Mouse (Mus musculus) liver, postnatal 0 days (tissue): Measurements from ENCODE around the gene Pcdh9. TPM values are rescaled to one million over a fixed set of nuclear protein-coding genes. Genes with fewer than 3 reads are reported as not detected.
A peak's percentile ranks its signal among the peaks of the same experiment; 100 is the strongest.

Source experiments
- ATAC-seq: fragments of 200-750 bp; cut with Nextera tagmentation; 2 replicates; pipeline ENCODE4 v1.8.0; 2017; ENCODE audit warnings: mild to moderate bottlenecking, moderate library complexity
- DNase-seq: peaks from one replicate; pipeline ENCODE4 v3.0.0-alpha.2; 2016
- H3K27ac ChIP-seq: fragments of 300-500 bp; sonication (generic); 2 replicates; pipeline ENCODE4 v1.5.1; 2014; ENCODE audit warnings: antibody characterized with exemption, moderate library complexity, mild to moderate bottlenecking, low read depth
- H3K27me3 ChIP-seq: fragments of 300-500 bp; sonication (generic); 2 replicates; pipeline ENCODE4 v1.6.1; 2014; ENCODE audit warnings: low read length, control low read depth, mixed read lengths; ENCODE audit not compliant: insufficient read depth
- H3K36me3 ChIP-seq: fragments of 300-500 bp; sonication (generic); replicated peaks from 2 replicates; pipeline ENCODE4 v1.6.1; 2014; ENCODE audit warnings: mild to moderate bottlenecking, control low read depth, low read length, moderate library complexity, mixed read lengths; ENCODE audit not compliant: insufficient read depth
- H3K4me1 ChIP-seq: fragments of 300-500 bp; sonication (generic); 2 replicates; pipeline ENCODE4 v1.6.1; 2014; ENCODE audit warnings: antibody characterized with exemption, mild to moderate bottlenecking, control low read depth; ENCODE audit not compliant: insufficient read depth
- H3K4me2 ChIP-seq: fragments of 300-500 bp; sonication (generic); 2 replicates; pipeline ENCODE4 v1.6.1; 2014; ENCODE audit warnings: low read depth, mild to moderate bottlenecking, low read length, moderate library complexity, mixed read lengths
- H3K4me3 ChIP-seq: fragments of 300-500 bp; sonication (generic); 2 replicates; pipeline ENCODE4 v1.5.1; 2014; ENCODE audit warnings: low read depth, low read length
- H3K9ac ChIP-seq: fragments of 300-500 bp; sonication (generic); replicated peaks from 2 replicates; pipeline ENCODE4 v1.6.1; 2014; ENCODE audit warnings: mild to moderate bottlenecking, moderate library complexity
- H3K9me3 ChIP-seq: fragments of 300-500 bp; sonication (generic); 2 replicates; pipeline ENCODE4 v1.6.1; 2016; ENCODE audit warnings: mild to moderate bottlenecking, control low read depth, low read length, mixed read lengths
- CTCF ChIP-seq: sonication (generic); IDR thresholded peaks from 2 replicates; pipeline ENCODE4 v1.5.1; 2016; ENCODE audit warnings: antibody characterized with exemption, low read depth
- EP300 ChIP-seq: IDR thresholded peaks from 2 replicates; pipeline ENCODE4 v1.6.1; 2016; ENCODE audit warnings: antibody characterized with exemption, low read depth, mild to moderate bottlenecking
- WGBS: fragments of 180-500 bp; shearing (Covaris S2); extraction: QIAGEN DNeasy Blood & Tissue Kit; methylation state at CpG from one replicate; pipeline ENCODE4 v1.1.7; 2014; ENCODE audit not compliant: insufficient replicate concordance; 5-methylcytosine and 5-hydroxymethylcytosine counted together
- polyA plus RNA-seq: library from polyadenylated mRNA; unstranded; fragments of >200 nt; fragmentation: Nextera tagmentation; extraction: Ambion mirVana; gene quantifications from 2 replicates; pipeline ENCODE4 v1.2.1, GENCODE M21; 2015

The Pcdh9 gene
- polyA plus RNA-seq, 1 experiment from 2014 or later = 0.31 TPM

- Histone ChIP-seq H3K27ac (no peak overlapping the region), H3K4me1 (no peaks in the 10 kb centered on the region), H3K9me3 (no peaks in the 10 kb centered on the region), H3K9ac (no peak overlapping the region), H3K36me3 (no peaks in the 10 kb centered on the region), H3K4me3 (no peak overlapping the region), H3K27me3 (no peaks in the 10 kb centered on the region), H3K4me2 (no peak overlapping the region)
- DNase-seq (no peak), ATAC-seq (no peak)
- TF ChIP-seq EP300 (no peak), CTCF (peak; percentile 20)
- WGBS = 51% methylated on average over 1 of the region's 1 CpGs
Observed at GRCm38 (mm10) chr14:93287642-93288041, 602.8 kb downstream of the Pcdh9 start.

- WGBS = 69% methylated on average over 7 of the region's 7 CpGs
Observed at GRCm38 (mm10) chr14:93285136-93285535, 605.3 kb downstream of the Pcdh9 start.

GRCm38 (mm10) chr14:93284009-93284408 is 606.5 kb downstream of the Pcdh9 start:
- no peak overlapping the region for H3K9ac ChIP-seq
- H3K4me3 ChIP-seq = no peak overlapping the region
- no peaks in the 10 kb centered on the region for H3K9me3 ChIP-seq
- ATAC-seq = no peak
- no peak overlapping the region for H3K4me2 ChIP-seq
- no peaks in the 10 kb centered on the region for H3K36me3 ChIP-seq
- H3K4me1 ChIP-seq = no peaks in the 10 kb centered on the region
- TF ChIP-seq EP300 = no peak
- no peak for DNase-seq
- 59% methylated on average over 3 of the region's 3 CpGs for WGBS
- H3K27me3 ChIP-seq = no peaks in the 10 kb centered on the region
- no peak overlapping the region for H3K27ac ChIP-seq

More at GRCm38 (mm10) chr14:93285136-93285535, 605.3 kb downstream of the Pcdh9 start:
- DNase-seq = no peak
- Histone ChIP-seq H3K9ac (no peak overlapping the region), H3K27ac (no peak overlapping the region), H3K4me3 (no peak overlapping the region), H3K9me3 (no peaks in the 10 kb centered on the region), H3K36me3 (no peaks in the 10 kb centered on the region), H3K4me2 (no peak overlapping the region), H3K27me3 (no peaks in the 10 kb centered on the region), H3K4me1 (no peaks in the 10 kb centered on the region)
- ATAC-seq = no peak
- TF ChIP-seq CTCF (no peak), EP300 (no peak)

- Histone ChIP-seq H3K4me1 (no peaks in the 10 kb centered on the region), H3K27ac (no peak overlapping the region), H3K36me3 (no peaks in the 10 kb centered on the region), H3K27me3 (no peaks in the 10 kb centered on the region), H3K9ac (no peak overlapping the region), H3K4me2 (no peak overlapping the region), H3K4me3 (no peak overlapping the region), H3K9me3 (no peaks in the 10 kb centered on the region)
- no peak for ATAC-seq
- TF ChIP-seq CTCF = no peak
- no peak for DNase-seq
Observed at GRCm38 (mm10) chr14:93275661-93276060, 614.8 kb downstream of the Pcdh9 start.

GRCm38 (mm10) chr14:93274767-93275166 is 615.7 kb downstream of the Pcdh9 start:
- no peak overlapping the region for H3K4me2 ChIP-seq
- TF ChIP-seq EP300 (no peak), CTCF (no peak)
- H3K9me3 ChIP-seq = no peaks in the 10 kb centered on the region
- no peaks in the 10 kb centered on the region for H3K36me3 ChIP-seq
- no peak for DNase-seq
- no peak for ATAC-seq
- no peak overlapping the region for H3K27ac ChIP-seq
- H3K9ac ChIP-seq = no peak overlapping the region
- no peaks in the 10 kb centered on the region for H3K4me1 ChIP-seq
- no peak overlapping the region for H3K4me3 ChIP-seq
- H3K27me3 ChIP-seq = no peaks in the 10 kb centered on the region

- Histone ChIP-seq H3K27me3 (no peaks in the 10 kb centered on the region), H3K4me1 (no peaks in the 10 kb centered on the region), H3K4me3 (no peak overlapping the region), H3K36me3 (no peaks in the 10 kb centered on the region), H3K4me2 (no peak overlapping the region), H3K9me3 (no peaks in the 10 kb centered on the region), H3K9ac (no peak overlapping the region), H3K27ac (no peak overlapping the region)
- WGBS = 64% methylated on average over 1 of the region's 1 CpGs
- TF ChIP-seq EP300 = no peak
- TF ChIP-seq CTCF = no peak
- no peak for DNase-seq
- ATAC-seq = no peak
Observed at GRCm38 (mm10) chr14:93253411-93253810, 637.1 kb downstream of the Pcdh9 start.

- ATAC-seq = no peak
- H3K36me3 ChIP-seq = no peaks in the 10 kb centered on the region
- 65% methylated on average over 3 of the region's 3 CpGs for WGBS
- no peaks in the 10 kb centered on the region for H3K9me3 ChIP-seq
- H3K4me1 ChIP-seq = no peaks in the 10 kb centered on the region
- H3K27me3 ChIP-seq = no peaks in the 10 kb centered on the region
- no peak for DNase-seq
- no peak for TF ChIP-seq EP300
- no peak for TF ChIP-seq CTCF
- H3K4me3 ChIP-seq = no peak overlapping the region
- no peak overlapping the region for H3K9ac ChIP-seq
- H3K27ac ChIP-seq = no peak overlapping the region
- no peak overlapping the region for H3K4me2 ChIP-seq
Observed at GRCm38 (mm10) chr14:93240263-93240662, 650.2 kb downstream of the Pcdh9 start.
